Mouse (Mus musculus) G1E (cell line): Measurements from ENCODE around the gene Dnmt3b.

Experiments
- CTCF ChIP-seq: IDR thresholded peaks from 2 replicates; pipeline ENCODE4 v1.5.1; 2012; ENCODE audit warnings: low read depth, low read length, inconsistent platforms, mixed read lengths
- GATA1 ChIP-seq: IDR thresholded peaks from 2 replicates; pipeline ENCODE4 v1.6.1; 2012; ENCODE audit warnings: borderline replicate concordance, low read length, inconsistent platforms, mixed read lengths
- GATA2 ChIP-seq: IDR thresholded peaks from 2 replicates; pipeline ENCODE4 v1.6.1; 2012; ENCODE audit warnings: low read depth, low read length, inconsistent platforms, borderline replicate concordance
- TAL1 ChIP-seq: conservative IDR thresholded peaks from 2 replicates; pipeline ENCODE4 v1.6.1; 2012; ENCODE audit warnings: low read depth, low read length, inconsistent platforms, mixed read lengths

GRCm38 (mm10) chr2:153723098-153723497 is 73.8 kb downstream of the Dnmt3b start:
- TF ChIP-seq CTCF = no peak
- TF ChIP-seq TAL1 = no peak
- TF ChIP-seq GATA1 = no peak
- TF ChIP-seq GATA2 = no peak
